Mouse (Mus musculus) forebrain, embryonic 14.5 days (tissue): ENCODE results near the gene Ext2. TPM values are rescaled to one million over a fixed set of nuclear protein-coding genes. Genes with fewer than 3 reads are reported as not detected.

Experiments
- ATAC-seq: fragments of 200-750 bp; cut with Nextera tagmentation; 2 replicates; pipeline ENCODE4 v1.8.0; 2017; ENCODE audit warnings: mild to moderate bottlenecking, moderate library complexity
- DNase-seq: peaks from one replicate; pipeline ENCODE4 v3.0.0-alpha.2; 2015; ENCODE audit warnings: low spot score
- H3K27ac ChIP-seq: fragments of 300-500 bp; sonication (generic); 2 replicates; pipeline ENCODE4 v1.5.1; 2014; ENCODE audit warnings: low read depth, mild to moderate bottlenecking, control low read depth, low read length, moderate library complexity
- H3K27me3 ChIP-seq: fragments of 300-500 bp; sonication (generic); replicated peaks from 2 replicates; pipeline ENCODE4 v1.6.1; 2014; ENCODE audit warnings: low read length, control low read depth, mixed read lengths; ENCODE audit not compliant: control insufficient read depth, insufficient read depth
- H3K36me3 ChIP-seq: fragments of 300-500 bp; sonication (generic); 2 replicates; pipeline ENCODE4 v1.6.1; 2014; ENCODE audit warnings: low read length, control low read depth; ENCODE audit not compliant: control insufficient read depth, insufficient read depth
- H3K4me1 ChIP-seq: fragments of 300-500 bp; sonication (generic); 2 replicates; pipeline ENCODE4 v1.6.1; 2014; ENCODE audit warnings: antibody characterized with exemption, low read length, control low read depth; ENCODE audit not compliant: control insufficient read depth, insufficient read depth
- H3K4me2 ChIP-seq: fragments of 300-500 bp; sonication (generic); 2 replicates; pipeline ENCODE4 v1.6.1; 2014; ENCODE audit warnings: mild to moderate bottlenecking, control low read depth, low read length
- H3K4me3 ChIP-seq: fragments of 300-500 bp; sonication (generic); 2 replicates; pipeline ENCODE4 v1.5.1; 2014; ENCODE audit warnings: low read depth, low read length, control low read depth
- H3K9ac ChIP-seq: fragments of 300-500 bp; sonication (generic); 2 replicates; pipeline ENCODE4 v1.6.1; 2014; ENCODE audit warnings: mild to moderate bottlenecking, low read length, control low read depth, moderate library complexity
- H3K9me3 ChIP-seq: fragments of 300-500 bp; sonication (generic); replicated peaks from 2 replicates; pipeline ENCODE4 v1.6.1; 2016; ENCODE audit warnings: low read length, control low read depth, mixed read lengths; ENCODE audit not compliant: control insufficient read depth
- WGBS: fragments of 180-500 bp; shearing (Covaris S2); extraction: QIAGEN DNeasy Blood & Tissue Kit; methylation state at CpG from one replicate; pipeline ENCODE4 v1.1.7; 2014; 5-methylcytosine and 5-hydroxymethylcytosine counted together
- polyA plus RNA-seq: library from polyadenylated mRNA; unstranded; fragments of >200 nt; fragmentation: Nextera tagmentation; extraction: Ambion mirVana; gene quantifications from 2 replicates; pipeline ENCODE4 v1.2.1, GENCODE M21; 2014

The Ext2 gene
- polyA plus RNA-seq, 1 experiment from 2014 or later = 53.1 TPM

DNA sequence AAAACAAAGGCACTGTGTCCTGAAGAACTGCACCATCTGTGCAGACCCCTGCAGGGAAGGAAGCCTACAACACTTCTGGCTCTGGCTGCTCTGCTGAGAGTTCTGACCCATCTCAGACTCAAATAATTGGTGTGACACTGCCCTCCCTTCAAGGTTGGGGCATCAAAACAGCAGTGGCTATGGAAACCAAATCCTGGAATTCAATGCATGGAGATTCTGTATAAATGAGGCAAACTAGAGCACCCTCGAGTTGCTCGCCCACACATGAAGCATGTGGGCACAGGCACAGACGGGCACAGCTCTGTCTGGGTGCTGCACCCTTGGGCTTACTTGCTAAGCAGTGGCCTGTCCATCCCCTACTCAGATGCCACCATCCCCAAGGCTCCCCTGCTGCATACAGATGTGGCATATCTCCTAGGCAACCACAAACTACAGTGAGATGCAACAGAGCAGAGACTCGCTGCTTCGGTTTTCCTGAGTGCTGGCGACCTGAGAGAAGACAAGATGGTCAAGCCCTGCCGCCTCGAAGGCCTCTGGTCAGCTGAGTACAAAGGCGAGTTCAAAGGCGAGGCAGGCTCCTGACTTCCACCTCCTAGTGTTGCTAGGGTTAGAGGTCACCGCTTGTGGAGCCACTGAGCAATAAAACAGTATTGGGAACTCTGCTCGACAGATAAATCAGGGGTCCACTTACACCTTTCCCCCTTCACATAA is 37.5 kb downstream of the Ext2 start:
- ATAC-seq (peak; percentile 56; the same call in 1 of the 2 replicates), DNase-seq (peak; percentile 23)
- H3K9me3 ChIP-seq = no peaks in the 10 kb centered on the region
- 48% methylated on average over 12 of the region's 12 CpGs for WGBS
- H3K27ac ChIP-seq = no peak overlapping the region
- H3K36me3 ChIP-seq = peaks cover 6% of the 10 kb centered on the region
- H3K27me3 ChIP-seq = no peaks in the 10 kb centered on the region
- no peak overlapping the region for H3K4me2 ChIP-seq
- H3K4me1 ChIP-seq = peaks cover 3% of the 10 kb centered on the region; the same call in 1 of the 2 replicates
- no peak overlapping the region for H3K4me3 ChIP-seq
- no peak overlapping the region for H3K9ac ChIP-seq

DNA sequence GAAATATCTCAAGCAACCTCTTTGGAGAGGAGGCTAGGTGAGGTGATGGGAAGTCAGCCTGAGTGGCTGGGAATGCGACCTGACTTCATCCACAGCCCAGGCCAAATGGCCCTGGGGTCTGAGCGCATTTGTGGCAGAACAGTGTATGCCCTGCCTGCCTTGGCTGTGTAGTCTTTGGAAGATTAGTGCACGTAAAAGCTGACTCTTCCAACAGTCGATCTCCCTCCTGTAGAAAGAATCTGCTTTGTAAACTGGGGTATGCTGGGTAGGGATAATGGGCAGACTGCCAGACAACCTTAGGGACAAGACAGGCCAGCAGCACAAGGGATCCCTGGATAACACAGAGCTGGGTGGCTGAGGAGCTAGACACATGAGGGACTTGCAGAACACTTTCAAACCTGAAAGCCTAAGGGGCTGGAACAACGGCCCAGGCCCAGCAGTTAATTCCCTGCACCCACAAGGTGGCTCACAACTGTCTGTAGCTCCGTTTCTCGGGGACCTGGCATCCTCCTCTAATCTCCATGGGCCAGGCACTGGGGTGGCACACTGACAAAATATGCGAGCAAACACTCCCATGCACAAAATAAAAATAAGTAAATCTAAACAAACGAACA is 38.3 kb downstream of the Ext2 start:
- peaks cover 7% of the 10 kb centered on the region; the same call in 1 of the 2 replicates for H3K4me1 ChIP-seq
- 70% methylated on average over 9 of the region's 9 CpGs for WGBS
- no peak overlapping the region for H3K27ac ChIP-seq
- H3K4me2 ChIP-seq = no peak overlapping the region
- no peak overlapping the region for H3K4me3 ChIP-seq
- ATAC-seq = no peak
- H3K9me3 ChIP-seq = no peaks in the 10 kb centered on the region
- no peak overlapping the region for H3K9ac ChIP-seq
- no peaks in the 10 kb centered on the region for H3K27me3 ChIP-seq
- DNase-seq = no peak
- H3K36me3 ChIP-seq = peaks cover 5% of the 10 kb centered on the region

DNA sequence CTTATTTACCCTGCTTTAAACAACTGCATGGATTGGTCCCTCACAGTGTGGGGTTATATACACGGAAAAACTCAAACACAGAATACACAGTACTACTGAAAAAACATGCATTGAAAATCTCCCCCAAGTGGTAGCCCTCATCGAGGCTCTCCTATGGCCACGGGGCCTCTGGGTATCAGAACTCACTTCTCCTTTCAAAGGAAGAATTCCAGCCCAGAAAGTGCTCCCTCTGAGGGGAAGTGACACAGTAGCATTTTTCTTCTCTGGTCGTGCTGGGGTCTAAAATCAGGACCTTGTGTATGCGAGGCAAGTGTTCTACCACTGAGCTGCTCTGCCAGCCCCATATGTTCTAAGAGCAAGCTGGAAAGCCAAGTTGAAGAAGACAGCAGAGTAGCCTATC is 39.7 kb downstream of the Ext2 start:
- H3K4me2 ChIP-seq = no peak overlapping the region
- no peaks in the 10 kb centered on the region for H3K27me3 ChIP-seq
- H3K9me3 ChIP-seq = no peaks in the 10 kb centered on the region
- H3K27ac ChIP-seq = no peak overlapping the region
- 72% methylated on average over 5 of the region's 5 CpGs for WGBS
- DNase-seq (no peak), ATAC-seq (no peak)
- H3K36me3 ChIP-seq = no peaks in the 10 kb centered on the region
- H3K4me3 ChIP-seq = no peak overlapping the region
- no peak overlapping the region for H3K9ac ChIP-seq
- peaks cover 9% of the 10 kb centered on the region; the same call in 1 of the 2 replicates for H3K4me1 ChIP-seq

DNA sequence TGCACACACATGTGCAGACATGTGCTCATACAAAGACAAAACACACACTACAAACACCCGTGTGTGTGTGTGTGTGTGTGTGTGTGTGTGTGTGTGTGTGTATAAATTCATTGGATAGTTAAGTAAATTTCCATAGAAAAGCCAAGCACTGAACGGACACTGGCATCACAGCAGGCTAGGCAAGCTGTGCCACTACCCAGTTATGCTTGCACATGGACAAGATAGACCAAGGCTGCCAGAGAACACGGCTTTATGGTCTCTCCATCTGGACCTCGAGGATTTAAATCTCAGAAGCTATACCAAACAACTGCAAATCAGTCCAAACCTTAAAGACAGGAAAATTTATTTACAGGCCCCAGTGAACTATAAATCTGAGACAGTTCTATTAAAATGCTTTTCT is 40.2 kb downstream of the Ext2 start:
- 88% methylated on average over 4 of the region's 4 CpGs for WGBS

DNA sequence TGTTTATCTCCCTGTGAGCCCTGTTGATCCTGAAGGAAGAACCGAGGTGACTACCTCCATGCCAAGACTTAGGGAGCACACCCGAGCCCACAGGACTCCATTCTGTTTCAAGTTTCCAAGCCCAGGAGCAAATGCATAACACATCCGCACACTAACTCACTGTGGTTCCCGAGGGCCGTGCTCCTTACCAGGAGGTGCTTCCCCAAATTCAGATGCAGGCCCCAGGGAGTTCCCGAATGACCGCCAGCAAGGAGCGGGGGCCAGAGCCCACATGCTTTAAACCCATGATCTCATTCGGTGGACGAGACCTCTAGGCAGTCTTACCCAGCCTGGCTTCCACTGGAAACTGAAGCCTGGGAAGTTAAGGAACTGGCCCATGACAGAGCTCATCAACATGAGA is 41.8 kb downstream of the Ext2 start:
- WGBS = 82% methylated on average over 10 of the region's 10 CpGs
- Histone ChIP-seq H3K27me3 (no peaks in the 10 kb centered on the region), H3K4me3 (no peak overlapping the region), H3K9ac (no peak overlapping the region), H3K27ac (no peak overlapping the region), H3K36me3 (no peaks in the 10 kb centered on the region), H3K4me2 (no peak overlapping the region), H3K4me1 (peaks cover 12% of the 10 kb centered on the region), H3K9me3 (no peaks in the 10 kb centered on the region)
- ATAC-seq = no peak
- DNase-seq = no peak

More for the DNA sequence above, 40.2 kb downstream of the Ext2 start:
- DNase-seq (no peak), ATAC-seq (no peak)
- Histone ChIP-seq H3K9ac (no peak overlapping the region), H3K4me3 (no peak overlapping the region), H3K27me3 (no peaks in the 10 kb centered on the region), H3K9me3 (no peaks in the 10 kb centered on the region), H3K4me1 (peaks cover 9% of the 10 kb centered on the region; the same call in 1 of the 2 replicates), H3K36me3 (no peaks in the 10 kb centered on the region), H3K4me2 (no peak overlapping the region), H3K27ac (no peak overlapping the region)

DNA sequence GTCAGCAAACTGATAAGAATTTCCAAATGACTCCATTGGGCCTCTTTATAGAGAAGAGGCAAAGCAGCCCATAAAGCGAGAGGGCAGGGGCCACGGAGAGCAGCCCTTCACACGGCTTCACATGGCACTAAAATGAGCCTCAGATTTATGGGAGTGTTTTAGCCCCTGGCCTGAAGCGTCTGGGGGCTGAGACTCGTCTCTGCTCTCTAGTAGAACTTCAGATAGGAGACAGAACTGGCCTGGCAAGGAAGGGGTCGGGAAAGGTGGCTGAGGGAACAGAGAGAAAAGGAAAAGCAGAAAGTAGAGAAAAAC is 42.5 kb downstream of the Ext2 start:
- H3K9me3 ChIP-seq = no peaks in the 10 kb centered on the region
- no peak overlapping the region for H3K9ac ChIP-seq
- H3K4me3 ChIP-seq = no peak overlapping the region
- no peaks in the 10 kb centered on the region for H3K36me3 ChIP-seq
- 81% methylated on average over 6 of the region's 6 CpGs for WGBS
- no peak overlapping the region for H3K27ac ChIP-seq
- H3K27me3 ChIP-seq = no peaks in the 10 kb centered on the region
- no peak overlapping the region for H3K4me2 ChIP-seq
- DNase-seq (no peak), ATAC-seq (no peak)
- H3K4me1 ChIP-seq = peaks cover 11% of the 10 kb centered on the region

DNA sequence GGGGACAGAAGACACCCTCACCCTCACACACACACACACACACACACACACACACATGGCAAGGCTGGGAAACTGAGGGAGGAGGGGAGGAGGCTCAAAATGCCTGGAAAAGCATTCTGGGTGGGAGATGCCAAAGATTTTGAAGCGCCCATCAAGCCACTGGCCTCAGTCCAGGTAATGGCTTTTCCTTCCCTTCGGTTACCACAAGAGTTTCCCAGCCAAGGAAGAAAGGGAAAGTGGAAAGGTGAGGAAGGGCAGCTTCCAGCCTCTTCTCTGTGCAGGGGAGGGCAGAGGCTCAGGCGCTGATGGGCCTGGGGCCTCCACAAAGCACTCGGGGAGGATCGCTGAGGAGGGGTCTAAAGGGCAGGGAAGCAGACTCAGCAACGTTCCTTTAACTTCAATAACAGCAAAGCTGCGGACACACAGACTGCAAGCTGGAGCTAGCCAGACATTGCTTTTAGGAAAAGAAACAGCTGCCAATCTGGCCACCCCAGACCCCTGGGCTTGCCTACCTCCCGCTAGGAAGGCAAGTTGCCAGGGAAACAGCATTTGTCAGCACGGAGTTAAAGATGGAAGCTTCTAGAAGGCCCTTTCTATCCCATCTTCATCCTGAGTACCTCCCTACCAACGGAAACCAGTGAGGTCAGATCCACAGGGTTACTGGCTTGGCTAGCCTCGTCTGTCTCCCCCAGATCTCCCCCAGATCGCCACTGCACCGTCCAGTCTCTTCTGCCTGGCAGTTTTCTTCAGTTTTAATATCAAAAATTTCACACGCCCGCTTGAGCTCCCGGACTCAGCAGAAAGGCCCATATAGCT is 43.1 kb downstream of the Ext2 start:
- Histone ChIP-seq H3K9me3 (no peaks in the 10 kb centered on the region), H3K9ac (no peak overlapping the region), H3K4me3 (no peak overlapping the region), H3K4me1 (peaks cover 8% of the 10 kb centered on the region), H3K4me2 (no peak overlapping the region), H3K27me3 (no peaks in the 10 kb centered on the region), H3K27ac (peak overlapping the region; percentile 21; the same call in 1 of the 2 replicates), H3K36me3 (no peaks in the 10 kb centered on the region)
- DNase-seq = peak; percentile 36
- no peak; the same call in 1 of the 2 replicates for ATAC-seq
- 67% methylated on average over 16 of the region's 16 CpGs for WGBS

DNA sequence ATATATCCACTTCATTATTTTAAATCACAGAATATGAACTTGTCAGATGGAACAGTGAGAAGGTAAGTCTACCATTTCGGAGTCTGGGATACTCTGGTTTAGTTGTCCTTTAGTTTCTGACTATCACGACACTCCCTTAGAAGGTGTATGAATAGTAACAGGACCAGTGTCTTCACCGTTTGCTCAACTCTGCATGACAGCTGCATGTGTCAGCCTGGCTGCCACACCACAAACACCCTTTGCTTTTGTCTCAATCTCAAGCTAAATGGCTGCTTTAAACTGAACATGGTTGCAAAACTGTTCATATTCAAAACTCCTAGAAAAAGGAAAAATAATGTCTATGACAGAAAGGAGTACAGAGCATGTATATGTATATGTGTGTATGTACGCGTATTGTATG is 43.8 kb downstream of the Ext2 start:
- Histone ChIP-seq H3K27me3 (no peaks in the 10 kb centered on the region), H3K4me3 (no peak overlapping the region), H3K27ac (no peak overlapping the region), H3K4me2 (no peak overlapping the region), H3K4me1 (peaks cover 8% of the 10 kb centered on the region), H3K9ac (no peak overlapping the region), H3K36me3 (no peaks in the 10 kb centered on the region), H3K9me3 (no peaks in the 10 kb centered on the region)
- DNase-seq (no peak), ATAC-seq (no peak)
- WGBS = 89% methylated on average over 5 of the region's 5 CpGs

DNA sequence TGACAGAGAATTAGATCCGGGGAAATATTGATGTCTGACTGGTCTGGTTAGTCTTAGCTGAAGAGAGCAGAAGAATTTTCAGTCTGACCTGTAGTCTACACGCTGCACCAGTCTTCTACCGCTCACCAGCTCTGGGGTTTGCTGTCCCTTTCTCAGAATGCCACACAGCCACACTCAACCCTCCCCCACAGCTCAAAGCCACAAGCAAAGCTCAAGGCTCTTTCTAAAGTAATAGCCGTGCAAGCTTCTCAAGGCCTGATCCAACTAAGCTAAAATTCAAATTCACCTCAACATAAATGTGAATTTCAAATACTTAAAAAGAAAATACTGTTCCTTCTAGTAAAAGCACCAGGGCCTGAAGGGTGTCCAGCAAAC is 45.3 kb downstream of the Ext2 start:
- H3K4me1 ChIP-seq = peaks cover 11% of the 10 kb centered on the region
- no peak overlapping the region for H3K27ac ChIP-seq
- 90% methylated on average over 4 of the region's 4 CpGs for WGBS
- H3K27me3 ChIP-seq = no peaks in the 10 kb centered on the region
- H3K9me3 ChIP-seq = no peaks in the 10 kb centered on the region
- no peak overlapping the region for H3K4me2 ChIP-seq
- DNase-seq (no peak), ATAC-seq (no peak)
- no peak overlapping the region for H3K9ac ChIP-seq
- H3K36me3 ChIP-seq = no peaks in the 10 kb centered on the region
- no peak overlapping the region for H3K4me3 ChIP-seq
